Mouse (Mus musculus) thymus, adult 2 months (tissue): ENCODE data around the gene Gabrb3.

Experiments used
- CTCF ChIP-seq: fragments of 200-500 bp; IDR thresholded peaks from 2 replicates; pipeline ENCODE4 v1.5.1; 2012; ENCODE audit warnings: mild to moderate bottlenecking, control low read depth, low read length, moderate library complexity, borderline replicate concordance; ENCODE audit not compliant: control insufficient read depth, poor library complexity, insufficient read depth; ENCODE audit errors: extremely low read depth
- POLR2A ChIP-seq: fragments of 200-500 bp; IDR thresholded peaks from 2 replicates; pipeline ENCODE4 v1.6.1; 2012; ENCODE audit warnings: mild to moderate bottlenecking, low read length, control low read depth, moderate library complexity; ENCODE audit not compliant: control insufficient read depth, poor library complexity, insufficient read depth; ENCODE audit errors: extremely low read depth

GRCm38 (mm10) chr7:57421044-57421443, 1.6 kb downstream of the Gabrb3 start:
- TF ChIP-seq CTCF (no peak), POLR2A (no peak)
